Mouse (Mus musculus) frontal cortex, adult (tissue): ENCODE measurements around the gene Ttll3.

Experiments
- ATAC-seq: cut with Nextera tagmentation; 2 replicates; pipeline ENCODE4 v1.9.2; 2017; ENCODE audit warnings: mild to moderate bottlenecking, moderate library complexity, mixed read lengths; ENCODE audit not compliant: low TSS enrichment

Gene Ttll3

GRCm38 (mm10) chr6:113379246-113379645 lies 9.8 kb upstream of the Ttll3 start:
- no peak for ATAC-seq

- no peak for ATAC-seq
These were observed 8.6 kb upstream of the Ttll3 start for GRCm38 (mm10) chr6:113380480-113380879.

- ATAC-seq, result 0 out of 2 replicates have a peak, but pooled peaks have one; percentile 24
These were observed 4.6 kb upstream of the Ttll3 start for GRCm38 (mm10) chr6:113384351-113384927.

GRCm38 (mm10) chr6:113385160-113385714 lies 3.8 kb upstream of the Ttll3 start:
- ATAC-seq, result no peak

- ATAC-seq, result no peak
These were observed 3.0 kb upstream of the Ttll3 start for GRCm38 (mm10) chr6:113386025-113386424.

- no peak for ATAC-seq
These were observed 1.7 kb downstream of the Ttll3 start for GRCm38 (mm10) chr6:113390715-113391114.

- ATAC-seq, result 0 out of 2 replicates have a peak, but pooled peaks have one; percentile 2
These were observed 2.9 kb downstream of the Ttll3 start for GRCm38 (mm10) chr6:113392015-113392386.

- peak; percentile 72 for ATAC-seq
These were observed 3.5 kb downstream of the Ttll3 start for GRCm38 (mm10) chr6:113392387-113393071.

- ATAC-seq, result no peak
These were observed 4.9 kb downstream of the Ttll3 start for GRCm38 (mm10) chr6:113393951-113394350.

GRCm38 (mm10) chr6:113394811-113395210 lies 5.8 kb downstream of the Ttll3 start:
- ATAC-seq, result no peak

GRCm38 (mm10) chr6:113395501-113395900 lies 6.4 kb downstream of the Ttll3 start:
- ATAC-seq, result no peak

GRCm38 (mm10) chr6:113396270-113397030 lies 7.4 kb downstream of the Ttll3 start:
- ATAC-seq, result no peak

GRCm38 (mm10) chr6:113402094-113402493 lies 13.0 kb downstream of the Ttll3 start:
- peak; percentile 58 for ATAC-seq

- ATAC-seq, result 0 out of 2 replicates have a peak, but pooled peaks have one; percentile 4
These were observed 15.8 kb downstream of the Ttll3 start for GRCm38 (mm10) chr6:113404649-113405448.

GRCm38 (mm10) chr6:113405483-113405882 lies 16.4 kb downstream of the Ttll3 start:
- ATAC-seq, result peak; percentile 81

GRCm38 (mm10) chr6:113406683-113407082 lies 17.6 kb downstream of the Ttll3 start:
- no peak for ATAC-seq

- no peak for ATAC-seq
These were observed 20.9 kb downstream of the Ttll3 start for GRCm38 (mm10) chr6:113410001-113410400.

GRCm38 (mm10) chr6:113416416-113416815 lies 27.4 kb downstream of the Ttll3 start:
- ATAC-seq, result no peak

GRCm38 (mm10) chr6:113418441-113419198 lies 29.6 kb downstream of the Ttll3 start:
- peak; percentile 60 for ATAC-seq

- ATAC-seq, result peak; percentile 98
These were observed 30.1 kb downstream of the Ttll3 start, which contains the start of gene Rpusd3 for GRCm38 (mm10) chr6:113419199-113419587. Gene Rpusd3, minus strand, starts transcription at chr6:113419340.

GRCm38 (mm10) chr6:113423000-113423399 lies 33.9 kb downstream of the Ttll3 start:
- no peak for ATAC-seq
